In the genomic region with DNA sequence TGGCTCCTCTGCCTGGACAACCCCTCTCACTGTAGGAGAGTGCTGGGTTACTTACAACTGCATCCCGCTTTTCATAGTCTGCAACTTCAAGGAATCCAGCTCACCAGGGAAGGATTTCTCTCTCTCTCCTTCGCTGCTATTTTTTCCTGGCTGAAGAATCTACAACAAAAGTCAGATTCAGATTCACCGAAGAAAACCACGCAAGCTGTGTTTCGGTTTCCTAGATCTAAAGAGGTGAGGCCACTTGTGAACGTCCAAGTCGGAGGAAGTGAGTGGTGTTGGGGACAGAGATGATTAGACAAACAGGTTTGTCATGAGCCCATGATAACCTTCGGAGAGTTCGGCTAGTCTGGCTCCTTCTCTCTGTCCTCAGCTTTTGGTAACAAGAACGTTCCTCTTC, we compare ENCODE assay signal across 26 mouse cellular contexts.
DNase-seq lines count a peak whose midpoint lies in the region; ATAC-seq and TF ChIP-seq lines count a peak whose summit lies in the region.
"Had no signal": no experiment of that assay in that cellular context is flagged by ENCODE, and none has a peak within 500 bp of the region (broad histone marks: within the 10 kb centered on the region; RNA-seq: fewer than 3 reads in every experiment).

No protein-coding gene starts in this region.

- no peak overlapping the region for H3K4me3 ChIP-seq in heart, embryonic 11.5 days (ENCODE audit: low read depth, low read length)
- no peak overlapping the region for H3K4me3 ChIP-seq in hindbrain, embryonic 12.5 days
- H3K4me3 ChIP-seq in hindbrain, embryonic 13.5 days: no peak overlapping the region
- H3K4me3 ChIP-seq in ES-Bruce4 (ENCODE audit: low read depth, low read length): no peak overlapping the region
- no peak overlapping the region for H3K4me3 ChIP-seq in limb, embryonic 14.5 days (replicated peaks; ENCODE audit: low read length)
- no peak overlapping the region for H3K4me3 ChIP-seq in kidney, embryonic 15.5 days (replicated peaks)
- H3K4me3 ChIP-seq: embryonic facial prominence, embryonic 13.5 days; erythroblast, embryonic 14.5 days; gastrocnemius, adult 2 months; hindbrain, embryonic 15.5 days; liver, embryonic 12.5 days; midbrain, embryonic 12.5 days; neural tube, embryonic 13.5 days had no signal

- H3K4me2 ChIP-seq in heart, embryonic 11.5 days: peak overlapping the region; percentile 14; the same call in 1 of the 2 replicates
- H3K4me2 ChIP-seq in hindbrain, embryonic 12.5 days (replicated peaks): no peak overlapping the region
- no peak overlapping the region for H3K4me2 ChIP-seq in hindbrain, embryonic 13.5 days
- no peak overlapping the region for H3K4me2 ChIP-seq in limb, embryonic 14.5 days (replicated peaks; ENCODE audit: low read depth, low read length, severe bottlenecking)
- H3K4me2 ChIP-seq in kidney, embryonic 15.5 days: no peak overlapping the region
- H3K4me2 ChIP-seq: embryonic facial prominence, embryonic 13.5 days; hindbrain, embryonic 15.5 days; liver, embryonic 12.5 days; midbrain, embryonic 12.5 days; neural tube, embryonic 13.5 days had no signal

- H3K27ac ChIP-seq in heart, embryonic 11.5 days (ENCODE audit: low read depth, low read length): no peak overlapping the region
- 0 out of 2 replicates have a peak overlapping the region, but pooled peaks have one; percentile 4 for H3K27ac ChIP-seq in hindbrain, embryonic 12.5 days
- no peak overlapping the region for H3K27ac ChIP-seq in hindbrain, embryonic 13.5 days
- H3K27ac ChIP-seq in ES-Bruce4 (ENCODE audit: insufficient read depth, low read length): peak overlapping the region; percentile 2; the same call in 1 of the 2 replicates
- H3K27ac ChIP-seq in limb, embryonic 14.5 days (replicated peaks; ENCODE audit: low read depth, low read length): peak overlapping the region; percentile 29; the same call in 1 of the 2 replicates
- no peak overlapping the region for H3K27ac ChIP-seq in kidney, embryonic 15.5 days
- H3K27ac ChIP-seq: embryonic facial prominence, embryonic 13.5 days; gastrocnemius, adult 2 months; hindbrain, embryonic 15.5 days; liver, embryonic 12.5 days; midbrain, embryonic 12.5 days; neural tube, embryonic 13.5 days had no signal

- no peak for TF ChIP-seq CTCF in ES-Bruce4 (IDR thresholded peaks at IDR 0.05; ENCODE audit: low read depth, low read length)

- ATAC-seq in heart, embryonic 11.5 days (replicated peaks; ENCODE audit: insufficient number of reproducible peaks, low FRiP score, low TSS enrichment): no peak
- no peak for ATAC-seq in hindbrain, embryonic 12.5 days (ENCODE audit: low FRiP score)
- ATAC-seq in hindbrain, embryonic 13.5 days (ENCODE audit: low FRiP score): no peak
- no peak for ATAC-seq in limb, embryonic 14.5 days (ENCODE audit: low FRiP score, low read depth)
- ATAC-seq in kidney, embryonic 15.5 days (replicated peaks; ENCODE audit: low FRiP score): no peak
- ATAC-seq: activated CD4-positive, CD25-positive, alpha-beta regulatory T cell, adult 4 months; forebrain, embryonic 16.5 days; liver, embryonic 12.5 days; liver, postnatal 0 days had no signal

- H3K9me3 ChIP-seq in heart, embryonic 11.5 days (replicated peaks; ENCODE audit: control insufficient read depth, low read length): no peaks in the 10 kb centered on the region
- H3K9me3 ChIP-seq in hindbrain, embryonic 12.5 days (replicated peaks): no peaks in the 10 kb centered on the region
- H3K9me3 ChIP-seq in hindbrain, embryonic 13.5 days: no peaks in the 10 kb centered on the region
- no peaks in the 10 kb centered on the region for H3K9me3 ChIP-seq in ES-Bruce4 (replicated peaks; ENCODE audit: control insufficient read depth, insufficient read depth, low read length, poor library complexity, severe bottlenecking)
- H3K9me3 ChIP-seq in limb, embryonic 14.5 days (ENCODE audit: control insufficient read depth, low read length): no peaks in the 10 kb centered on the region
- H3K9me3 ChIP-seq in kidney, embryonic 15.5 days (replicated peaks): no peaks in the 10 kb centered on the region
- H3K9me3 ChIP-seq: embryonic facial prominence, embryonic 13.5 days; hindbrain, embryonic 15.5 days; liver, embryonic 12.5 days; midbrain, embryonic 12.5 days had no signal

- H3K9ac ChIP-seq in heart, embryonic 11.5 days (ENCODE audit: low read depth, low read length): no peak overlapping the region
- no peak overlapping the region for H3K9ac ChIP-seq in hindbrain, embryonic 12.5 days
- H3K9ac ChIP-seq in hindbrain, embryonic 13.5 days: no peak overlapping the region
- H3K9ac ChIP-seq in ES-Bruce4 (ENCODE audit: low read depth, poor library complexity, severe bottlenecking): 0 out of 2 replicates have a peak overlapping the region, but pooled peaks have one; percentile 3
- H3K9ac ChIP-seq in limb, embryonic 14.5 days (ENCODE audit: low read depth, low read length, severe bottlenecking): no peak overlapping the region
- H3K9ac ChIP-seq in kidney, embryonic 15.5 days: no peak overlapping the region
- H3K9ac ChIP-seq: embryonic facial prominence, embryonic 13.5 days; hindbrain, embryonic 15.5 days; liver, embryonic 12.5 days; liver, postnatal 0 days; midbrain, embryonic 12.5 days; neural tube, embryonic 13.5 days had no signal

- DNase-seq in heart, postnatal 4 days: no peak
- DNase-seq in limb, embryonic 14.5 days (ENCODE audit: low spot score): no peak
- DNase-seq: adrenal gland, adult 2 months; cerebellum, adult 2 months; cerebellum, postnatal 25 days; gastrocnemius, adult 2 months; gastrocnemius, postnatal 36 days; kidney, adult 18-20 months; kidney, postnatal 4 days; left cerebral cortex, postnatal 4 days; liver, postnatal 0 days; lung, postnatal 36 days; right cerebral cortex, postnatal 4 days had no signal

- H3K36me3 ChIP-seq in heart, embryonic 11.5 days (ENCODE audit: control insufficient read depth, insufficient read depth, low read length): no peaks in the 10 kb centered on the region
- no peaks in the 10 kb centered on the region for H3K36me3 ChIP-seq in hindbrain, embryonic 12.5 days
- H3K36me3 ChIP-seq in hindbrain, embryonic 13.5 days: no peaks in the 10 kb centered on the region
- no peaks in the 10 kb centered on the region for H3K36me3 ChIP-seq in ES-Bruce4 (ENCODE audit: control insufficient read depth, insufficient read depth, low read length, poor library complexity, severe bottlenecking)
- H3K36me3 ChIP-seq in limb, embryonic 14.5 days (ENCODE audit: control insufficient read depth, insufficient read depth, low read length): no peaks in the 10 kb centered on the region
- no peaks in the 10 kb centered on the region for H3K36me3 ChIP-seq in kidney, embryonic 15.5 days
- H3K36me3 ChIP-seq: embryonic facial prominence, embryonic 13.5 days; hindbrain, embryonic 15.5 days; liver, embryonic 12.5 days; midbrain, embryonic 12.5 days; neural tube, embryonic 13.5 days had no signal

- peaks cover 33% of the 10 kb centered on the region for H3K4me1 ChIP-seq in heart, embryonic 11.5 days (ENCODE audit: control insufficient read depth, insufficient read depth, low read length)
- peaks cover 43% of the 10 kb centered on the region for H3K4me1 ChIP-seq in hindbrain, embryonic 12.5 days
- H3K4me1 ChIP-seq in hindbrain, embryonic 13.5 days (replicated peaks): peaks cover 45% of the 10 kb centered on the region
- H3K4me1 ChIP-seq in ES-Bruce4 (ENCODE audit: control insufficient read depth, insufficient read depth, low read length): peaks cover 8% of the 10 kb centered on the region
- H3K4me1 ChIP-seq in limb, embryonic 14.5 days (ENCODE audit: control insufficient read depth, insufficient read depth, low read length): peaks cover 34% of the 10 kb centered on the region
- H3K4me1 ChIP-seq in kidney, embryonic 15.5 days: peaks cover 57% of the 10 kb centered on the region

- 40% methylated on average over 10 of the region's 10 CpGs for WGBS in heart, embryonic 11.5 days (ENCODE audit: insufficient replicate concordance)
- WGBS in hindbrain, embryonic 12.5 days: 77% methylated on average over 10 of the region's 10 CpGs
- WGBS in hindbrain, embryonic 13.5 days: 81% methylated on average over 10 of the region's 10 CpGs
- WGBS in limb, embryonic 14.5 days: 65% methylated on average over 10 of the region's 10 CpGs
- 70% methylated on average over 10 of the region's 10 CpGs for WGBS in kidney, embryonic 15.5 days

- no peak for TF ChIP-seq EP300 in ES-Bruce4 (IDR thresholded peaks at IDR 0.05; ENCODE audit: insufficient read depth, low read depth, low read length)

- no peaks in the 10 kb centered on the region for H3K27me3 ChIP-seq in heart, embryonic 11.5 days (ENCODE audit: control insufficient read depth, insufficient read depth, low read length)
- no peaks in the 10 kb centered on the region for H3K27me3 ChIP-seq in hindbrain, embryonic 12.5 days
- no peaks in the 10 kb centered on the region for H3K27me3 ChIP-seq in hindbrain, embryonic 13.5 days
- H3K27me3 ChIP-seq in ES-Bruce4 (ENCODE audit: control insufficient read depth, insufficient read depth, low read length, poor library complexity, severe bottlenecking): no peaks in the 10 kb centered on the region
- H3K27me3 ChIP-seq in limb, embryonic 14.5 days (ENCODE audit: control insufficient read depth, insufficient read depth, low read length): no peaks in the 10 kb centered on the region
- no peaks in the 10 kb centered on the region for H3K27me3 ChIP-seq in kidney, embryonic 15.5 days
- H3K27me3 ChIP-seq: embryonic facial prominence, embryonic 13.5 days; hindbrain, embryonic 15.5 days; neural tube, embryonic 13.5 days had no signal

- no peak for TF ChIP-seq POLR2A in ES-Bruce4 (IDR thresholded peaks at IDR 0.05; ENCODE audit: insufficient read depth, low read length)
- no peak for TF ChIP-seq POLR2A in limb, embryonic 14.5 days (IDR thresholded peaks at IDR 0.05; ENCODE audit: borderline replicate concordance, extremely low read depth, insufficient read depth, insufficient read length)

Comparison
In these comparisons a context has a peak if more than half of its experiments do, and no peak if none do; other contexts are left out.
1. H3K27ac ChIP-seq: peak in hindbrain, embryonic 12.5 days (single experiment), ES-Bruce4 (single experiment) and limb, embryonic 14.5 days (single experiment); none in heart, embryonic 11.5 days (single experiment), hindbrain, embryonic 13.5 days (single experiment) and kidney, embryonic 15.5 days (single experiment).